Mouse (Mus musculus): ENCODE results near the gene Gm47996.
"Not testable (repeated sequence)": the region's sequence is repeated elsewhere in the genome, so short reads cannot be mapped to it uniquely, and the experiment has no call there.

DNA sequence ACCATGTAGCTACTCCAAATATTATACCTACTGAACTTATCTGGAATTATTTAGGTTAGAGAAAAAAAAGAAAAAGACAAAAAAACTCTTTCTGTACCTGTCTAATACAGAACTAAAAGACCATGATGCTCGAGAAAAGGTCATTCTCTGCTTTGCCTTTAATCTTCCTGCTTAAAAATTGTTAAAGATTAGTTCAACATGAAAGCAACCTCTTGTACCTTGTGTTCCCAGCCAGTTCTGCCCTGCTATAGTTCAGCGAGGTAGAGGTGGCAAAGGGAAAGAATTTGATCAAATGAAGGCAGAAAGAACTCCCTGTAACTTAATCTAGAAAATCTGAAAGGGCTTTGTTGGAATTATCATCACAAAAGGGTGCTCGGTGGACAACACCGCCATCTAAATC is 13.9 kb upstream of the Gm47996 start:
- not testable (repeated sequence) for TF ChIP-seq CTCF (IDR thresholded peaks at IDR 0.05; ENCODE audit: insufficient read depth, low read length); POLR2A (IDR thresholded peaks at IDR 0.05; ENCODE audit: borderline replicate concordance, extremely low read depth, low read depth, low read length)
